Mouse (Mus musculus): ENCODE results near the gene Papola.

GRCm38 (mm10) chr12:105862607-105863006 is 78.1 kb downstream of the Papola start:
- no peak for TF ChIP-seq USF1 (IDR thresholded peaks at IDR 0.05; ENCODE audit: low read depth)
- TF ChIP-seq CTCF (IDR thresholded peaks at IDR 0.05; ENCODE audit: control insufficient read depth, insufficient read depth, insufficient read length): no peak
- no peak for TF ChIP-seq MAX (IDR thresholded peaks at IDR 0.05)
- no peak for TF ChIP-seq MYOG (IDR thresholded peaks at IDR 0.05; ENCODE audit: control insufficient read depth, extremely low read depth, insufficient read length)
- no peak for TF ChIP-seq CEBPB (IDR thresholded peaks at IDR 0.05; ENCODE audit: low read depth)
